Mouse (Mus musculus) kidney, postnatal 4 days (tissue): ENCODE results near the gene Atp5h.
"Not testable (repeated sequence)": the region's sequence is repeated elsewhere in the genome, so short reads cannot be mapped to it uniquely, and the experiment has no call there.

Source experiments
- DNase-seq, 2 experiments: peaks; one replicate each; pipeline ENCODE4 v3.0.0; 2021; ENCODE audit warnings: mixed read lengths in 2 of 2

Atp5h gene

DNA sequence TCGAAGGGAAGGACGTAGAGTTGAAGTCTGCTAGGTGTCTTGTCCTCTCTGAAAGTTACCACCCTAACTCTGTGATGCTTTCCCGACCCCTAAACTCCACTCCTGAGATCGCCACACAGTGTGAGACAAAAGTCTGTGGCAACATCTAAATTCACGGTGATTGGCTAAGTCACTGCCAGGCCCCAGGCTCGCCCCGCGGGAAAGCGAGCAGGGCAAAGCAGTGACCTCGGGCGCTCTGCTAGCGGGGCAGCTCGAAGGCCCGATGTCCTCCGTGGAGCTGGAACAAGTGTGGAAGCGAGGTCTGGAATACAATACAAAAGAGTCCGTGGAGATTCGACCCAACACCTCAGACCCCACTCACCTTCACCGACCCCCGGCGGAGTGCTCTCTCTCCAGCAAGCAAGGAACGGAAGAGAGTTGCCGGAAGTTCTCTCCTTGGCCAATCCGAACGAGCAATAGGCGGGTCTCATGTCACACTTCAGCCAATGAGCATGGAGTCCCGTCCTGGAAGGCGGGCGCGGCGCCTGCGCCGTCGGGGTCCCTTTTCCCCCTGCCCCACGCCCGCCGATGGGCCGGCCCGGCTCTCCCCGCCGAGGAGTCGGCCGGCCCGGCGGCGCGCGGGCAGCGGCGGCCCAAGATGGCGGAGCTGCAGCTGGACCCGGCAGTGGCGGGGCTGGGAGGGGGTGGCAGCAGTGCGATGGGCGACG lies at the start of gene Atp5h, which contains the start of gene Kctd2:
TSS of gene Atp5h (minus strand) at position 432 of the 707 bp plus-strand sequence.
TSS of gene Kctd2 (plus strand) at position 598 of the 707 bp plus-strand sequence.
- DNase-seq = peak; percentile 92 to 96

GRCm38 (mm10) chr11:115467217-115467618 lies 47.5 kb upstream of the Atp5h start:
- peak in 1 of 2 experiments; percentile 19 for DNase-seq

DNA sequence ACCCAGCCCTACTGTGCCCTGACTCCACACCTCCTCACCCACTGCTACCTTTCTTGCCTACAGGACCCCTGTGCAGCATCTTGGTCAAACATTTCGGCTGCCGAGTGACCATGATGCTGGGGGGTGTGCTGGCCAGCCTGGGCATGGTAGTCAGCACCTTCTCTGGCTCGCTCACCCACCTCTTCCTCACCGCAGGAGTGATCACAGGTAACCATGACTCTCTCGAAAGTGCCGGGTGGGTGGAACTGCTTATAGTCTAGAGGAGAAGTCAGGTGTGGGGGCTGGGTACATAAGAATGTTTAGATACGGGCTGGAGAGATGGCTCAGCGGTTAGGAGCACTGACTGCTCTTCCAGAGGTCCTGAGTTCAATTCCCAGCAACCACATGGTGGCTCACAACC lies 45.1 kb upstream of the Atp5h start:
- no peak for DNase-seq

- peak in 1 of 2 experiments; percentile 45 for DNase-seq
Measured at GRCm38 (mm10) chr11:115463397-115463796, 43.6 kb upstream of the Atp5h start.

- peak; percentile 50 to 68 for DNase-seq
Measured at GRCm38 (mm10) chr11:115462243-115462891, 42.6 kb upstream of the Atp5h start, which contains the start of gene Slc16a5. Gene Slc16a5 (plus strand): TSS chr11:115462474.

DNA sequence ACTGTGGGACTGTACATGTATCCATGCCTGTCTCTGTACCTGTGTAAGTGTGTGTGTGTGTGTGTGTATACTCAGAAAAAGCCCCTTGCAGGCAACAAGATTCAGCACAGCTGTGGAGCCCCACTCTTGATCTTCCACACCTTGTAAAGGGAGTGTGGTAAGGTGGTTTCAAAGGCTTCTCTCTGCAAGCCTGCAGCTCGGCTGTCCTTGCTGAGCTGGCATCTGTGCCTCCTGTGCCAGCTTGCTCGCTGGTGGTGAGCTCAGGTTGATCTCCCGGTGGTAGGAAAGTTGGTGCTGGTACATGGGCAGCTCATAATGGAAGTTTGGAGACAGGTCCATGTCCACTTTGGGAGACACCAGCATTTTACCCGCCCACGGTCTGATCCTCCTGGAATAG lies 42.1 kb upstream of the Atp5h start:
- DNase-seq = no peak

DNA sequence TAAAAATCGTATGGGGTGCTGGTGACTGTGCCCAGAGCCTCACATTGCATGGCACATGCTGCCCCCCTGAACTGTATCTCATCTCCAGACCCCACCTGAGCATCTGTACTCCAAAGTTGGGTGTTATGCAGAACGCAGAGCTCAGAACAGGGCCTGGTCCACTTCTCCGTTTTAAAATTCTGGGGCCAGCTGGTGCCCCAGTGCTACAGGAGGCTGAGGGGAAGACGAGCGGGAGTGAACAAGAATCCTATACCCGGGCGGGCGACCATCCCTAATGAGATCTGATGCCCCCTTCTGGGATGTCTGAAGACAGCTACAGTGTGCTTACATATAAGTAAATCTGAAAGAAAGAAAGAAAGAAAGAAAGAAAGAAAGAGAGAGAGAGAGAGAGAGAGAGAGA lies 41.2 kb upstream of the Atp5h start:
- peak in 1 of 2 experiments; percentile 42 for DNase-seq

DNA sequence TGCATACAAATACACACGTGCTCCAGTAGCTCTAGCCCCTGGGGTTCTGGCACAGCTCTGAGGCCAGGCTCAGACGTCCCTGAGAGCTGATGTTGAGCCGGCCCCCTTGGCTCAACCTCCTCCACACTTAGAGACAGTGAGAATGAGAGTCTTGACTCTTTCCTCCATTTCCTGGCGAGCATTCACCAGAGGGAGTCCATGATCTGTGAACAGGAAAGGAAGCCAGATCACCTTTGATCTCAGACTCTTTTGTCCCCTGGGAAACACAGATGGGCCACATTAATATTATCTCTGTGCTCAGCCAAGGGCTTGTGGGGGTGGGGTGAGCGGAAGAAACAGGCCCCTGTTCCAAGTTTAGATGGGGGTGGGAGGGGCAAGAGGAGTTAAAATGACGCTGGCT lies 37.6 kb upstream of the Atp5h start:
- peak; percentile 58 to 66 for DNase-seq

GRCm38 (mm10) chr11:115456182-115456581 lies 36.4 kb upstream of the Atp5h start:
- DNase-seq = no peak

DNA sequence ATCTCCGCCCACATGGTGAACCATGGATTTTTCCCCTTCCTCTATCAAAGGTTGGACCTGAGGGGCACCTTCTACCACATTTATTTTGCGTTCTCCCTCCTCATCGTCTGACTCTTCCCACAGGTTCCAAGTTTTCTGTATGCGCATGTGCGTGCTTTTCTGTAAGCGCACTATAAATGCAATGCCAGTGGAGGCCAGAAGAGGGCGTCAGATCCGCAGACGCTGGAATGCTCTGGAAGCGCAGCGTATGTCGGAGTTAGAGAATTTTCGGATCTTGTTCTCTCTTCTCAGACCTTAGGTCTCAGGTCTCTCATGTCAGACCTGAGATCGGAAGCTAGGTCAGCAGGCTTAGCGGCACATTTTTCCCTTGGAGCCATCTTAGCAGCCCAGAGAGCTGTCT lies 35.9 kb upstream of the Atp5h start:
- no peak for DNase-seq

GRCm38 (mm10) chr11:115454822-115455221 lies 35.1 kb upstream of the Atp5h start:
- DNase-seq = not testable (repeated sequence)

- peak in 1 of 2 experiments; percentile 33 for DNase-seq
Measured at GRCm38 (mm10) chr11:115453306-115453705, 33.5 kb upstream of the Atp5h start.

- DNase-seq = no peak
Measured at GRCm38 (mm10) chr11:115452281-115452860, 32.6 kb upstream of the Atp5h start.

DNA sequence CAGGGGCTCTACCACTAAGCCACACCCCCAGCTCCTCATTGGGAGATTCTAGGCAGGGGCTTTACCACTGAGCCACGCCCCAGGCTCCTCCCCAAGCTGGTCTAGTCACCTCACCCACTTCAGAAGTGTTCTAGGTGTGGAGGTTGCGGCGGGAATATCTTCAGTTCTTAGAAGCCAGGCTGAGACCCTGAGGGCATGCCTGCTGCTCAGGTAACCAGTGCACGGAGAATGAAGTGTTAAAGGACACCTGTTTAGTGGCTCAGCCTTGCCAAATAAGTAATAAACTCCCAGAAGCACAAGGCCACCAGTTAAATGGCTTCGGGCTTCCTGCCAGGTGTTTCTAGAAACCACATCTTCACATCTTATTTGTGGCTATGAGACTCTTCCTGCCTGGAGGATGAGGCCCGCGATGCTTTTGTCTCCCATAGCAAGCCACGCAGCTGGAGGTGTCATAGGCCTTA lies 32.0 kb upstream of the Atp5h start:
- DNase-seq = peak in 1 of 2 experiments; percentile 22

GRCm38 (mm10) chr11:115450176-115450575 lies 30.4 kb upstream of the Atp5h start:
- DNase-seq = no peak

DNA sequence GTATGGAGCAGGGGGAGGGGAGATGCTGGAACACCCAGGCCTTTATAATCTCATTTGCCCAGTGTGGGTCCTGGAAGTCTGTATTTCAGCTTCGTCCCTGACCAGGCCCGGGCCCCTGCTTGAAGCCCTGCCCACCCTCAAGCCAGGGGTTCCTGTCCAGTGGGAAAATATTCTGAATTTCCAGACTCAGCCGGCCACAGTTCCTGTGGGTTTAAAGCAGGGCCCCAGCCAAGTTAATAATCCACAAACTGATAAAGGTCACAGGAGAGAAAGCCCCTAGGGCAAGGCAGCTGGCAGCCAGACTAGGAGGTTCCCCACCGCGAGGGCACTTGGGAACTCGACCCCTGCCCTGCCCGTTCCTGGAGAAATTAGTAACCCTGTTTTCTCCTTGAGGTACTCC lies 29.2 kb upstream of the Atp5h start:
- peak; percentile 65 to 80 for DNase-seq

DNA sequence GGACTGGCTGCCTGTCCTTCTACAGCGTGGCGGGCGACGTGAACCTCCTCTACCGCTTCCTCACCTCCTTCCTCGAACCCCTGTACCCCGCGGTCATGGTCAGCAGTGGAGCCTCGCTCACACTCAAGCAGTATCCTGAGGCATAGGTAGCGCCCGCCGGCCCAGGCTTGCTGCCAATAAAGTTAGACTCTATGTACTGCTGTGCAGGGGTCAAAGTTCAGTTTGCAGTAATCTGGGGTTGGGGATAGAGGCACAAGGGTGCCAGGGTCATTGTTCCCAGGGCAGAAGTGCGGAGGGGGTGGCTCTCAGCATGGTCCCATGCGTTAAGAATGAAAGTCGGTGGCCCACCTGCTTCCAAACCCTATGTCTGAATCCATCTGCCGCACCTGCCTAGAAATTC lies 28.3 kb upstream of the Atp5h start:
- DNase-seq = peak in 1 of 2 experiments; percentile 58

- peak in 1 of 2 experiments; percentile 24 for DNase-seq
Measured at GRCm38 (mm10) chr11:115447321-115447885, 27.6 kb upstream of the Atp5h start.

GRCm38 (mm10) chr11:115446906-115447305 lies 27.1 kb upstream of the Atp5h start:
- DNase-seq = peak in 1 of 2 experiments; percentile 48

GRCm38 (mm10) chr11:115441417-115441816 lies 21.7 kb upstream of the Atp5h start:
- peak in 1 of 2 experiments; percentile 25 for DNase-seq

- peak in 1 of 2 experiments; percentile 24 for DNase-seq
Measured at GRCm38 (mm10) chr11:115439906-115440595, 20.3 kb upstream of the Atp5h start, which contains the start of gene Trim80. Gene Trim80 (plus strand): TSS chr11:115440545.

DNA sequence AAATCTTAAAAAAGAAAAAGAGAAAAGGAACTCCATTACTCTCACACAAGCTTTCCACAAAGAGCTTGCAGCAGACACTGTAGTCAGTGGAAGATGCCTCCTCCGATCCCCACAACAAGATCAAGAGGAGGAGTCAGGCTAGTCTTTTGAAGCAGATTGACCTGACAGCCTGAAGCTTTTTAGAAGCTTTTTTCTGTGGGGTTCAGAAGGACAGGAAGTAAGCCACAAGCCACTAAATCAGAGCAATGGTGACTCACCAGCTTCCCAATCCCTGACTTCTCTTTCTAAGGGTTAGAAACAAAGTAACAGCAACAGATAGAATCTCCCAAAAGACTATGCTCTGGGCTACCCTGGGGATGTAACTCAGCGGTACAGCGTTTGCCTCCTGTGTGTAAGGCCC lies 19.6 kb upstream of the Atp5h start:
- no peak for DNase-seq
